9 mouse cellular contexts compared by ENCODE assay signal in genomic region chr17:80824826-80825517, GRCm38 (mm10).
DNase-seq lines count a peak whose midpoint lies in the region; ATAC-seq and TF ChIP-seq lines count a peak whose summit lies in the region.
"Had no signal": no experiment of that assay in that cellular context is flagged by ENCODE, and none has a peak within 500 bp of the region (broad histone marks: within the 10 kb centered on the region; RNA-seq: fewer than 3 reads in every experiment).

No protein-coding gene starts in this region.

- WGBS in heart, embryonic 15.5 days = 73% methylated on average over 13 of the region's 13 CpGs
- WGBS in kidney, embryonic 16.5 days = 53% methylated on average over 13 of the region's 13 CpGs
- 68% methylated on average over 13 of the region's 13 CpGs for WGBS in stomach, postnatal 0 days
- 85% methylated on average over 13 of the region's 13 CpGs for WGBS in midbrain, embryonic 11.5 days

- H3K36me3 ChIP-seq in heart, embryonic 15.5 days = no peaks in the 10 kb centered on the region
- H3K36me3 ChIP-seq in testis, adult 2 months (ENCODE audit: control insufficient read depth, insufficient read depth, low read length) = no peaks in the 10 kb centered on the region
- H3K36me3 ChIP-seq in kidney, embryonic 16.5 days (ENCODE audit: insufficient read depth, low read length) = no peaks in the 10 kb centered on the region
- H3K36me3 ChIP-seq in stomach, postnatal 0 days (ENCODE audit: control insufficient read depth, insufficient read depth, low read length) = no peaks in the 10 kb centered on the region
- H3K36me3 ChIP-seq in midbrain, embryonic 11.5 days (ENCODE audit: control insufficient read depth, insufficient read depth, low read length) = no peaks in the 10 kb centered on the region

- no peak for ATAC-seq in heart, embryonic 15.5 days (replicated peaks; ENCODE audit: insufficient number of reproducible peaks, insufficient read depth, low FRiP score, low read depth)
- ATAC-seq in kidney, embryonic 16.5 days (ENCODE audit: low FRiP score, low TSS enrichment) = peak; percentile 87
- ATAC-seq in stomach, postnatal 0 days (ENCODE audit: low FRiP score, low TSS enrichment) = peak; percentile 24; the same call in 1 of the 2 replicates
- ATAC-seq in midbrain, embryonic 11.5 days (ENCODE audit: low FRiP score) = no peak

- TF ChIP-seq CTCF in testis, adult 2 months (IDR thresholded peaks at IDR 0.05; ENCODE audit: control insufficient read depth, insufficient read depth, insufficient replicate concordance, low read depth, low read length) = no peak
- no peak for TF ChIP-seq CTCF in stomach, postnatal 0 days (IDR thresholded peaks at IDR 0.05; ENCODE audit: low read depth)

- peaks cover 22% of the 10 kb centered on the region for H3K4me1 ChIP-seq in heart, embryonic 15.5 days (replicated peaks)
- peaks cover 8% of the 10 kb centered on the region for H3K4me1 ChIP-seq in testis, adult 2 months (ENCODE audit: control insufficient read depth, insufficient read depth, low read length)
- H3K4me1 ChIP-seq in kidney, embryonic 16.5 days (ENCODE audit: insufficient read depth, low read length) = peaks cover 25% of the 10 kb centered on the region
- 0 out of 2 replicates have a peak, but pooled peaks cover 3% of the 10 kb centered on the region for H3K4me1 ChIP-seq in stomach, postnatal 0 days (replicated peaks; ENCODE audit: control insufficient read depth, insufficient read depth)
- no peaks in the 10 kb centered on the region for H3K4me1 ChIP-seq in midbrain, embryonic 11.5 days (ENCODE audit: control insufficient read depth, insufficient read depth, low read length)

- intact Hi-C loops in heart, postnatal 36 days (cut with DNase I) = loop anchor here (5.0 kb wide), 3 partner anchors 98 to 157 kb away; partner anchors contain the start of gene Map4k3

- no peak for TF ChIP-seq POLR2A in testis, adult 2 months (IDR thresholded peaks at IDR 0.05; ENCODE audit: control insufficient read depth, low read depth, low read length)

- H3K4me2 ChIP-seq in heart, embryonic 15.5 days = peak overlapping the region; percentile 19; the same call in 1 of the 2 replicates
- H3K4me2 ChIP-seq in kidney, embryonic 16.5 days (replicated peaks; ENCODE audit: low read depth, low read length) = peak overlapping the region; percentile 44
- H3K4me2 ChIP-seq in stomach, postnatal 0 days (replicated peaks; ENCODE audit: low read depth) = peak overlapping the region; percentile 28; the same call in 1 of the 2 replicates
- no peak overlapping the region for H3K4me2 ChIP-seq in midbrain, embryonic 11.5 days

- H3K27ac ChIP-seq in heart, embryonic 15.5 days = peak overlapping the region; percentile 86
- 0 out of 2 replicates have a peak overlapping the region, but pooled peaks have one; percentile 39 for H3K27ac ChIP-seq in testis, adult 2 months (ENCODE audit: control insufficient read depth, insufficient read depth, low read depth, low read length)
- peak overlapping the region; percentile 94 for H3K27ac ChIP-seq in kidney, embryonic 16.5 days (ENCODE audit: low read length)
- peak overlapping the region; percentile 70 for H3K27ac ChIP-seq in stomach, postnatal 0 days (replicated peaks)
- no peak overlapping the region for H3K27ac ChIP-seq in midbrain, embryonic 11.5 days (ENCODE audit: low read depth, low read length)
- H3K27ac ChIP-seq: liver, embryonic 14.5 days had no signal

- no peak for TF ChIP-seq EP300 in stomach, postnatal 0 days (optimal IDR thresholded peaks at IDR 0.05)

- no peak for DNase-seq in heart, postnatal 36 days
- no peak for DNase-seq in testis, postnatal 14 days (ENCODE audit: low spot score)
- no peak for DNase-seq in stomach, postnatal 0 days (ENCODE audit: low spot score)
- DNase-seq in midbrain, embryonic 11.5 days (ENCODE audit: low spot score, missing footprints) = no peak
- DNase-seq in urinary bladder, postnatal 14 days (ENCODE audit: low spot score) = no peak

- no peak overlapping the region for H3K4me3 ChIP-seq in heart, embryonic 15.5 days
- no peak overlapping the region for H3K4me3 ChIP-seq in testis, adult 2 months (ENCODE audit: control insufficient read depth, low read depth, low read length)
- no peak overlapping the region for H3K4me3 ChIP-seq in kidney, embryonic 16.5 days (ENCODE audit: low read length)
- H3K4me3 ChIP-seq in stomach, postnatal 0 days (ENCODE audit: low read depth, low read length) = no peak overlapping the region; the same call in 1 of the 2 replicates
- H3K4me3 ChIP-seq in midbrain, embryonic 11.5 days (ENCODE audit: low read depth, low read length) = no peak overlapping the region

- H3K9ac ChIP-seq in heart, embryonic 15.5 days = no peak overlapping the region
- H3K9ac ChIP-seq in kidney, embryonic 16.5 days (replicated peaks; ENCODE audit: low read length) = peak overlapping the region; percentile 1; the same call in 1 of the 2 replicates
- no peak overlapping the region for H3K9ac ChIP-seq in stomach, postnatal 0 days (ENCODE audit: low read length)
- H3K9ac ChIP-seq in midbrain, embryonic 11.5 days (ENCODE audit: low read length) = no peak overlapping the region
- H3K9ac ChIP-seq: liver, embryonic 14.5 days had no signal

- no peaks in the 10 kb centered on the region for H3K9me3 ChIP-seq in heart, embryonic 15.5 days (replicated peaks)
- no peaks in the 10 kb centered on the region for H3K9me3 ChIP-seq in kidney, embryonic 16.5 days (ENCODE audit: low read length)
- no peaks in the 10 kb centered on the region for H3K9me3 ChIP-seq in stomach, postnatal 0 days (ENCODE audit: control insufficient read depth, low read length)
- H3K9me3 ChIP-seq in midbrain, embryonic 11.5 days (ENCODE audit: control insufficient read depth, low read length) = no peaks in the 10 kb centered on the region

- no peaks in the 10 kb centered on the region for H3K27me3 ChIP-seq in heart, embryonic 15.5 days
- H3K27me3 ChIP-seq in testis, adult 2 months (ENCODE audit: control insufficient read depth, insufficient read depth, low read length) = no peaks in the 10 kb centered on the region
- H3K27me3 ChIP-seq in kidney, embryonic 16.5 days (ENCODE audit: insufficient read depth, low read length) = no peaks in the 10 kb centered on the region
- no peaks in the 10 kb centered on the region for H3K27me3 ChIP-seq in stomach, postnatal 0 days (ENCODE audit: control insufficient read depth, insufficient read depth, low read length)
- no peaks in the 10 kb centered on the region for H3K27me3 ChIP-seq in midbrain, embryonic 11.5 days (ENCODE audit: control insufficient read depth, insufficient read depth, low read length)

Comparison
In these comparisons a context has a peak if more than half of its experiments do, and no peak if none do; other contexts are left out.
1. ATAC-seq: peak in kidney, embryonic 16.5 days (single experiment) and stomach, postnatal 0 days (single experiment); none in heart, embryonic 15.5 days (single experiment) and midbrain, embryonic 11.5 days (single experiment).